ENCODE assay signal across 16 mouse cellular contexts in genomic region chr13:99550060-99550459, GRCm38 (mm10). TPM values are rescaled to one million over a fixed set of nuclear protein-coding genes. Genes with fewer than 3 reads are reported as not detected.
DNase-seq lines count a peak whose midpoint lies in the region; ATAC-seq lines count a peak whose summit lies in the region.
"Had no signal": no experiment of that assay in that cellular context is flagged by ENCODE, and none has a peak within 500 bp of the region (broad histone marks: within the 10 kb centered on the region; RNA-seq: fewer than 3 reads in every experiment).

No protein-coding gene starts in this region.

- no peak overlapping the region for H3K4me3 ChIP-seq in neural tube, embryonic 11.5 days (ENCODE audit: low read depth, low read length)
- H3K4me3 ChIP-seq in hindbrain, embryonic 13.5 days: no peak overlapping the region
- no peak overlapping the region for H3K4me3 ChIP-seq in midbrain, embryonic 16.5 days (ENCODE audit: low read depth, low read length)
- H3K4me3 ChIP-seq: limb, embryonic 13.5 days had no signal

- H3K27ac ChIP-seq in neural tube, embryonic 11.5 days (ENCODE audit: low read depth, low read length): peak overlapping the region; percentile 60; the same call in 1 of the 2 replicates
- peak overlapping the region; percentile 73 for H3K27ac ChIP-seq in hindbrain, embryonic 13.5 days
- peak overlapping the region; percentile 18; the same call in 1 of the 2 replicates for H3K27ac ChIP-seq in midbrain, embryonic 16.5 days (ENCODE audit: low read length)
- H3K27ac ChIP-seq: kidney, postnatal 0 days; limb, embryonic 13.5 days had no signal

- H3K27me3 ChIP-seq in neural tube, embryonic 11.5 days (ENCODE audit: control insufficient read depth, insufficient read depth, low read length): no peaks in the 10 kb centered on the region
- H3K27me3 ChIP-seq in hindbrain, embryonic 13.5 days: no peaks in the 10 kb centered on the region
- no peaks in the 10 kb centered on the region for H3K27me3 ChIP-seq in midbrain, embryonic 16.5 days (ENCODE audit: control insufficient read depth, insufficient read depth, low read depth, low read length)
- H3K27me3 ChIP-seq: limb, embryonic 13.5 days had no signal

- DNase-seq in neural tube, embryonic 11.5 days (ENCODE audit: low spot score): no peak
- DNase-seq in neural tube, embryonic 10.5 days (ENCODE audit: extremely low spot score, low spot score): no peak
- no peak for DNase-seq in adrenal gland, postnatal 10 days
- no peak for DNase-seq in urinary bladder, postnatal 14 days (ENCODE audit: low spot score)
- DNase-seq in frontal cortex, postnatal 25 days (ENCODE audit: low spot score in 2 of 2): no peak
- DNase-seq: cerebellum, adult 18-20 months; lung, postnatal 14 days; right cerebral cortex, postnatal 14 days; thymus, postnatal 4 days had no signal

- no peak overlapping the region for H3K9ac ChIP-seq in neural tube, embryonic 11.5 days (ENCODE audit: low read length)
- H3K9ac ChIP-seq in hindbrain, embryonic 13.5 days: 0 out of 2 replicates have a peak overlapping the region, but pooled peaks have one; percentile 13
- H3K9ac ChIP-seq in midbrain, embryonic 16.5 days (ENCODE audit: low read depth, low read length): 0 out of 2 replicates have a peak overlapping the region, but pooled peaks have one; percentile 21
- H3K9ac ChIP-seq: limb, embryonic 13.5 days had no signal

- no peaks in the 10 kb centered on the region for H3K9me3 ChIP-seq in neural tube, embryonic 11.5 days (ENCODE audit: control insufficient read depth, low read length)
- no peaks in the 10 kb centered on the region for H3K9me3 ChIP-seq in hindbrain, embryonic 13.5 days
- H3K9me3 ChIP-seq in midbrain, embryonic 16.5 days (replicated peaks; ENCODE audit: control insufficient read depth, low read length, poor library complexity, severe bottlenecking): no peaks in the 10 kb centered on the region
- H3K9me3 ChIP-seq: limb, embryonic 13.5 days had no signal

- WGBS in neural tube, embryonic 11.5 days: 69% methylated on average over 4 of the region's 4 CpGs
- 39% methylated on average over 4 of the region's 4 CpGs for WGBS in hindbrain, embryonic 13.5 days
- WGBS in midbrain, embryonic 16.5 days: 31% methylated on average over 4 of the region's 4 CpGs

- no peak for ATAC-seq in neural tube, embryonic 11.5 days (ENCODE audit: insufficient read depth, low FRiP score, low TSS enrichment)
- peak; percentile 37 for ATAC-seq in hindbrain, embryonic 13.5 days (ENCODE audit: low FRiP score)
- ATAC-seq in midbrain, embryonic 16.5 days: no peak
- ATAC-seq: intestine, embryonic 16.5 days had no signal

- H3K36me3 ChIP-seq in neural tube, embryonic 11.5 days (ENCODE audit: control insufficient read depth, insufficient read depth, low read length): no peaks in the 10 kb centered on the region
- H3K36me3 ChIP-seq in hindbrain, embryonic 13.5 days: no peaks in the 10 kb centered on the region
- no peaks in the 10 kb centered on the region for H3K36me3 ChIP-seq in midbrain, embryonic 16.5 days (ENCODE audit: control insufficient read depth, insufficient read depth, low read length)
- H3K36me3 ChIP-seq: G1E; limb, embryonic 13.5 days had no signal

- H3K4me2 ChIP-seq in neural tube, embryonic 11.5 days (ENCODE audit: low read depth): no peak overlapping the region
- H3K4me2 ChIP-seq in hindbrain, embryonic 13.5 days: 0 out of 2 replicates have a peak overlapping the region, but pooled peaks have one; percentile 15
- peak overlapping the region; percentile 16; the same call in 1 of the 2 replicates for H3K4me2 ChIP-seq in midbrain, embryonic 16.5 days (ENCODE audit: low read length)
- H3K4me2 ChIP-seq: heart, embryonic 11.5 days; limb, embryonic 13.5 days had no signal

- peaks cover 7% of the 10 kb centered on the region for H3K4me1 ChIP-seq in neural tube, embryonic 11.5 days (ENCODE audit: control insufficient read depth, insufficient read depth, low read length)
- peaks cover 38% of the 10 kb centered on the region for H3K4me1 ChIP-seq in hindbrain, embryonic 13.5 days (replicated peaks)
- peaks cover 15% of the 10 kb centered on the region for H3K4me1 ChIP-seq in midbrain, embryonic 16.5 days (ENCODE audit: control insufficient read depth, insufficient read depth, low read length)

RNA-seq across cellular contexts. Expression of gene Map1b, which starts 33.7 kb away (rescaled TPM):
- 855 and 870 TPM in 2 replicates for polyA plus RNA-seq in neural tube, embryonic 11.5 days (2014; fragmentation: Nextera tagmentation; extraction: Ambion mirVana)
- 2,103 and 2,232 TPM in 2 replicates for polyA plus RNA-seq in hindbrain, embryonic 13.5 days (2015; fragmentation: Nextera tagmentation; extraction: Ambion mirVana)
- 1,966 and 2,233 TPM in 2 replicates for polyA plus RNA-seq in midbrain, embryonic 16.5 days (2015; fragmentation: Nextera tagmentation; extraction: Ambion mirVana)
- 10 to 100 TPM; 58.6 to 87.4 TPM for total RNA-seq in adrenal gland, postnatal 10 days (2021)
- polyA plus RNA-seq: G1E had no signal

Comparison
In these comparisons a context has a peak if more than half of its experiments do, and no peak if none do; other contexts are left out.
1. H3K27ac ChIP-seq: peak in every context shown above with its lines; median percentile 73 in hindbrain, embryonic 13.5 days; 60 in neural tube, embryonic 11.5 days; 18 in midbrain, embryonic 16.5 days.